Mouse (Mus musculus) right cerebral cortex, postnatal 10 days (tissue): ENCODE data around the gene Knop1.

Experiments
- DNase-seq, 2 experiments: peaks; one replicate each; pipeline ENCODE4 v3.0.0; 2021; ENCODE audit warnings: low spot score in 2 of 2

Knop1 gene

DNA sequence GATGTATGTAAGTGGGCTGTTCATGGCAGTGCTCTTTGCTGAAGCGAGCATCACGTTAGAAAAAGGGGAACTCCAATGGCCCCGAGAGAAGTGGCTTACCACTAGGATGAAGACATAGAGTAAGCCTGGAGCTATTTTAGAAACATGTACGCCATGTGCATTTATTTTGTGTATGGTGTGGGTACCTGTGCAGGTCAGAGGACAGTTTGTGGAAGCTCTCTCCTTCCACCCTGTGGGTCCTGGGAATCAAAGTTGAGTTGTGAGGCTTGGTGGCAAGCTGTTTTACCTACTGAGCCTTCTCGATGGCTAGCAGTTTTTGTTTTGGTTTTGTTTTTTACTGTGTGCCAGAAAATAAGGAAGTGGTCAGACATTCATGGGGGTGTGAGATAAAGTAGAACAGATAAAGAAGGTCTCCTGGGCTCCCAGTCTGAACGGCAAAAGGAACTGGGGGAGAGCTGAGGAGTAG, 57.9 kb downstream of the Knop1 start:
- DNase-seq, result no peak

DNA sequence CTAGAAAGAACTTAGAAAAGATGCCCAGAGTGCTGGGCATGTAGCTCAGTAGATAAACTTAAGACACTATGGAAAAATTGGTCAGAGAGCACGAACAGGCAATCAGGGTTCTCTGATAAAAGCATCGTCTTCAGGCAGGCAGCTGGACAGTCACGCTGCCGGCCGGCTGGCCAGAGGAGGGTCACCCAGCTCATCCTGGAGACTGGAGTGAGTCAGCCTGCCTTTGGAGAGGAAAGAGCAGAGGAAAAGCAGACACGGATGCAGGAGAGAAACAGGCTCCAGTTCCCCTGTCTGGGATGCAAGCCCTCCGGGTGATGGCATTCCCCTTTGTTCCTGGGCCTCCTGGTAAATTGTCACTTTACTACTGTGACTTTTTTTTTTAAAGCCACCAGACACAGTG, 58.5 kb downstream of the Knop1 start:
- no peak for DNase-seq

DNA sequence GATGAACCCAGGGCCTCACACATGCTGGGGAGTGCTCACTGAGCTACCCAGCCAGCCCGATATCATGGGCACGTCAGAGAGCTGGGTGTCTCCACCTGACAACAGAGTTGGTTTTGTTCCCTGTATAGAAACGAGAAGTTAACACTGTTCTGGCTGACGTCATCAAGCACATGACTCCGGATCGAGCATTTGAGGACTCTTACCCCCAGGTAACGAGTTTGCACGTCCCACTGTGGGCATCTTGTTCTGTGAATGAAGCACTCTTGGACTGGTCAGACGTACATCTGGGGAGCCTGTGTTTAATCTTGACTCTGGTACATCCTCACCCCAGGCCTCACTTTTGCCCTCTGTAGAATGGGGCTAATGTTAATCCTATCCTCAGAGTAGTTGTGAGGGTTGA, 59.2 kb downstream of the Knop1 start:
- DNase-seq, result no peak

DNA sequence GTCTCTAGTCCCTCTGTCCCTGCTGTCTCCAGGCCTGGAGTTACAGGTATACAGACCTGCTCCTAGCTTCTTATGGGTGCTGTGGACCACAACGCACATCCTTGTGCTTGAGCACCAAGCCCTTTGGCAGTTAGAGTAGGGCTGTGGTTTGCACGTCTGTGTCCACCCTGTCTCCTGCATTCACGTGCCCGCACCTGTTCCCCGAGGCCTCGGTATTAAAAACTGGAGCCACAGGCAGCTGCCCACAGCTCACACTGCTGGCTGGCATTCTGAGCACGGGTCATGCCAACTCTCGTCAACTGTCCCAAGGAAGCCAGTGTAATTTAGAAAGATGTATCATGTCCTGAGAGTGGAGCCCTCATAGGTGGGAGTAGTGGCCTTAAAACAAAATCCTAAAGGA, 60.3 kb downstream of the Knop1 start:
- no peak for DNase-seq

DNA sequence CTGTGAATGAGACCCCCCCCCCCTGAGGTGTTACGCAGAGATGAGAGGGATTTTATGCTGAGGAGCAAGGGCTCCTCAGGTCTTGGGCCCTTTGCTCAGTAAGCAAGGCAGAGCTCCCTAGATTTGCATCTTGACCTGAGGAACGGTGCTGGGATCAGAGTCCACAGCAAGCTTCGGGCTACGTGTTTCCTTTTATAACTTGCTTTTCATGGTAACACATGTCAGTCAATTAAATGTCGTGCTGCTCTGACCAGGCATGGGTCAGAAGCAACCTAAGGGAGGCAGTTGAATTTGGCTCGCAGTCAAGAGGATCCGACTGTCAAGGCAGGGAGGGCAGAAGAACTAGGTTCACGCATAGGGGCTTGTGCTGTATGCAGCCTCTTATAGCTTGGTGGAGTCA, 62.2 kb downstream of the Knop1 start:
- DNase-seq, result no peak
